ENCODE assay signal across 8 mouse cellular contexts in genomic region chr4:100028641-100029040, GRCm38 (mm10).
DNase-seq lines count a peak whose midpoint lies in the region; TF ChIP-seq lines count a peak whose summit lies in the region.

No protein-coding gene starts in this region.

- peak; percentile 75 for TF ChIP-seq CTCF in E14TG2a.4 (conservative IDR thresholded peaks at IDR 0.05; ENCODE audit: low read length)

- intact Hi-C loops in left cerebral cortex, postnatal 25 days (cut with DNase I) = loop anchor here (2.0 kb wide), 2 partner anchors 378 to 510 kb away; no protein-coding TSS in a partner anchor

- peak; percentile 71 for DNase-seq in 416B (ENCODE audit: low read depth)
- peak; percentile 58 for DNase-seq in cerebellum, adult 11 months
- peak; percentile 76 for DNase-seq in forelimb bud, embryonic 11.5 days (ENCODE audit: low read depth, low spot score)
- DNase-seq in hindlimb bud, embryonic 11.5 days (ENCODE audit: extremely low spot score, low read depth, low spot score) = peak; percentile 53
- DNase-seq in left cerebral cortex, postnatal 25 days (ENCODE audit: low spot score in 2 of 2) = peak; percentile 68 to 84
- peak; percentile 57 for DNase-seq in ovary, postnatal 36 days (ENCODE audit: low spot score)
- DNase-seq in T-cell, adult 2 months (ENCODE audit: low spot score) = no peak

- peaks cover 3% of the 10 kb centered on the region for H3K9me3 ChIP-seq in E14TG2a.4 (ENCODE audit: low read length)

- H3K4me1 ChIP-seq in E14TG2a.4 (replicated peaks; ENCODE audit: low read depth, low read length) = no peaks in the 10 kb centered on the region

- H3K27me3 ChIP-seq in E14TG2a.4 (ENCODE audit: insufficient read depth, low read length) = no peaks in the 10 kb centered on the region

- H3K36me3 ChIP-seq in E14TG2a.4 (ENCODE audit: insufficient read depth, low read length) = no peaks in the 10 kb centered on the region

- H3K4me3 ChIP-seq in E14TG2a.4 (replicated peaks; ENCODE audit: low read length) = no peak overlapping the region
